Mouse (Mus musculus) induced T-regulatory cell, adult 2 months (primary cell): ENCODE measurements around the gene Pir.
A peak's percentile ranks its signal among the peaks of the same experiment; 100 is the strongest.

ENCODE experiments used
- DNase-seq: peaks from one replicate; pipeline ENCODE4 v3.0.0-alpha.2; 2012; ENCODE audit warnings: low read depth

Gene Pir

GRCm38 (mm10) chrX:164269285-164269761, at the start of gene Pir:
TSS of gene Pir (plus strand) at chrX:164269371.
- peak; percentile 3 for DNase-seq

- DNase-seq = peak; percentile 28
Observed at GRCm38 (mm10) chrX:164221989-164222388, 47.2 kb upstream of the Pir start.

GRCm38 (mm10) chrX:164233380-164233779, 35.8 kb upstream of the Pir start:
- DNase-seq = no peak

- DNase-seq = peak; percentile 10
Observed at GRCm38 (mm10) chrX:164245714-164246113, 23.5 kb upstream of the Pir start.

GRCm38 (mm10) chrX:164246722-164247121, 22.4 kb upstream of the Pir start:
- peak; percentile 1 for DNase-seq

- no peak for DNase-seq
Observed at GRCm38 (mm10) chrX:164256527-164256926, 12.6 kb upstream of the Pir start.

- DNase-seq = no peak
Observed at GRCm38 (mm10) chrX:164258057-164258456, 11.1 kb upstream of the Pir start, which contains the start of gene Bmx. TSS of gene Bmx (minus strand) at chrX:164258193.

GRCm38 (mm10) chrX:164258662-164259061, 10.5 kb upstream of the Pir start:
- no peak for DNase-seq

GRCm38 (mm10) chrX:164262286-164262685, 6.9 kb upstream of the Pir start:
- DNase-seq = no peak

GRCm38 (mm10) chrX:164264861-164265260, 4.3 kb upstream of the Pir start:
- no peak for DNase-seq

GRCm38 (mm10) chrX:164270603-164271002, 1.4 kb downstream of the Pir start:
- no peak for DNase-seq

- DNase-seq = no peak
Observed at GRCm38 (mm10) chrX:164275536-164275935, 6.4 kb downstream of the Pir start.

GRCm38 (mm10) chrX:164280918-164281647, 11.9 kb downstream of the Pir start:
- no peak for DNase-seq

- DNase-seq = no peak
Observed at GRCm38 (mm10) chrX:164283808-164284207, 14.6 kb downstream of the Pir start.

GRCm38 (mm10) chrX:164287077-164287476, 17.9 kb downstream of the Pir start:
- DNase-seq = peak; percentile 27

- no peak for DNase-seq
Observed at GRCm38 (mm10) chrX:164291147-164291546, 22.0 kb downstream of the Pir start.

- DNase-seq = no peak
Observed at GRCm38 (mm10) chrX:164306250-164306649, 37.1 kb downstream of the Pir start.

- no peak for DNase-seq
Observed at GRCm38 (mm10) chrX:164313876-164314275, 44.7 kb downstream of the Pir start.

GRCm38 (mm10) chrX:164318554-164318953, 49.4 kb downstream of the Pir start:
- no peak for DNase-seq

- DNase-seq = no peak
Observed at GRCm38 (mm10) chrX:164320031-164320430, 50.9 kb downstream of the Pir start.

GRCm38 (mm10) chrX:164322492-164322891, 53.3 kb downstream of the Pir start:
- no peak for DNase-seq

GRCm38 (mm10) chrX:164323391-164323913, 54.3 kb downstream of the Pir start:
- DNase-seq = no peak

GRCm38 (mm10) chrX:164330351-164330750, 61.2 kb downstream of the Pir start:
- no peak for DNase-seq

- DNase-seq = no peak
Observed at GRCm38 (mm10) chrX:164330766-164331165, 61.6 kb downstream of the Pir start.
